Mouse (Mus musculus) hematopoietic multipotent progenitor cell, adult 10-12 weeks (in vitro differentiated cells): ENCODE results near the gene Efcab3. TPM values are rescaled to one million over a fixed set of nuclear protein-coding genes. Genes with fewer than 3 reads are reported as not detected.

Experiments used
- polyA plus RNA-seq: library from polyadenylated mRNA; stranded (reverse); fragments of >175 nt; gene quantifications from 2 replicates; pipeline ENCODE4 v1.2.3, GENCODE M21; 2012; ENCODE audit warnings: low replicate concordance

The Efcab3 gene
- not detected in 2 replicates for polyA plus RNA-seq

DNA sequence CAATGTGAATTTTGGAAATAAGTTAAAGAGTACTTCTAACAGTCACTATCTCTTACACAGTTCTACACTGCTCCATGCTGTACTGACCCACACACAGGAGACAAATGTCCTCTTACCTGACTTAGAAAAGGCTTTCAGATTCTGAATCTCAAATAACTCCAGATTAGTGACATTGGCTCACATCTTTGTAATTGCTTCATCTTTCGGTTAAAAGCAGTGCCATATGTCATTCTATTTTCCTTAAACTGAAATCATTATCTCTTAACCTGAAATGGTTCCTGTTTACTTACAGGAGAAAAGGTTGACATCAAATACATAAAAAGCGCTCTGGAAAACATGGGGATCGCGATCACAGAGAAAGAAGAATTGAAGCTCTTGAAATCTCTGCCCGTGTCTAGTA, at the start of gene Efcab3:
TSS of gene Efcab3 (plus strand) at position 301 of the 400 bp plus-strand sequence.

DNA sequence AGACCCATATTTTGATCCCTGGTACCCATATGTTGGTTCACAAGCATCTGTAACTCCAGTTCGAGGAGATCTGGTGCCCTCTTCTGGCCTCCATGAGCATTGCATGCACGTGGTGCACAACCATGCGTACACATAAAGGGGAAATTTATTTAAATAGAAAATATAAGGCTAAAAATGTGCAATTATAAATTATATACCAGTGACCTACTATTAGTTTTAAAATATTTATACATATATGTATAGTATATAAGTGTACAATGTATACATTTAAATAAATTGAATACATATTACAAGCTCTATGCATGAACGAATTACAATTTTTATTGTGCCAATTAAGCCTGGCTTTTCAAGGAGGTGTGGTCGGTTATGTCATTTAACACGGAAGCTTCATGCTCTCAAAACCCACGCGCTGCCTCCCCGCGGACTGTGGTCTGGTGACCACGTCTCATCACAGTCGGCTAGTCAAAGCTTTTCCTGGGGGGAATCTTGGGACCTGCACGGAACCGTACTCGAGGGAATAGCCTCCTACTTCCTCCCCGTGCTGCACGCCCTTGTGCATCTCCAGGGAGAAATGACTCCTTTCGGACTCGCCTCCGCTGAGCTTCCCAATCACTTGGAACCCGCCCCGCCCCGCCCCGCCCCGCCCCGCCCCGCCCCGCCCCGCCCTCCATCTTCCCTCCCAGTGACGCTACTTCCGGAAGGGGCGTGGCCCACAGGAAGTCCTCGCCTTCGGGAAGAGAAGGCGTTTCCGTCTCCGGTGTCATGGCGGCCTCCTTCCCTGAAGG, 62.5 kb downstream of the Efcab3 start, which contains the start of gene Mettl2:
TSS of gene Mettl2 (plus strand) at position 691 of the 785 bp plus-strand sequence.

DNA sequence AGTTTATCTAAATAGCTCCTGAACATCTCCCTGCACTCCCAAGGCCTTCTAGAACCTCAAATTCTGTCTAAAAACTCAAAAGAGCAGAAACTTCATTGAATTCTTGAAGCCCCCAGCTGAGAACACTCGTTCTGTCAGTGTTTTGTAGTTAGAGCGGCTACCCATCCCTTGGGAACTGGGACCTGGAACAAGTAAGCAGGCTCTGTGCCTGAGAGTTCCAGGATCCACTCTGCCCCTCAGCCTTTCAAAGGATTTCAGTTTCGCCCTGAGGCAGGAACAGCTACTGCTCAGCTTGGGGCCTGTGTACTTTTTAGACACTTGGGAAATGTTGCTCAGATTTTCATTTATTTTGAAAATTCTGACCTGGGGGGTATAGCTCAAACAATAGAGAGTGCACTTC, 83.2 kb downstream of the Efcab3 start, which contains the start of gene Gm10842:
TSS of gene Gm10842 (plus strand) at position 301 of the 400 bp plus-strand sequence.

Other genes with a start within 250 kb of the Efcab3 start
- gene Mettl2, start 62.8 kb downstream of the Efcab3 start, polyA plus RNA-seq: 7.1 and 10.1 TPM in 2 replicates
- not detected in 2 replicates for gene Gm10842, start 83.3 kb downstream of the Efcab3 start, polyA plus RNA-seq
- 8.3 and 12.5 TPM in 2 replicates for gene Tlk2, start 115.2 kb downstream of the Efcab3 start, polyA plus RNA-seq
- 0.28 and 1.2 TPM in 2 replicates for gene Mrc2, start 229.1 kb downstream of the Efcab3 start, polyA plus RNA-seq